Mouse (Mus musculus): ENCODE measurements around the gene Sar1b.
"Not testable (repeated sequence)": the region's sequence is repeated elsewhere in the genome, so short reads cannot be mapped to it uniquely, and the experiment has no call there.

The Sar1b gene

GRCm38 (mm10) chr11:51780773-51781267 lies 17.3 kb downstream of the Sar1b start:
- no peak for DNase-seq

- DNase-seq = no peak
These were observed 19.2 kb downstream of the Sar1b start for GRCm38 (mm10) chr11:51782721-51783120.

GRCm38 (mm10) chr11:51785926-51786325 lies 22.4 kb downstream of the Sar1b start:
- peak; percentile 64 for DNase-seq

GRCm38 (mm10) chr11:51789735-51790134 lies 26.2 kb downstream of the Sar1b start:
- DNase-seq = not testable (repeated sequence)

DNA sequence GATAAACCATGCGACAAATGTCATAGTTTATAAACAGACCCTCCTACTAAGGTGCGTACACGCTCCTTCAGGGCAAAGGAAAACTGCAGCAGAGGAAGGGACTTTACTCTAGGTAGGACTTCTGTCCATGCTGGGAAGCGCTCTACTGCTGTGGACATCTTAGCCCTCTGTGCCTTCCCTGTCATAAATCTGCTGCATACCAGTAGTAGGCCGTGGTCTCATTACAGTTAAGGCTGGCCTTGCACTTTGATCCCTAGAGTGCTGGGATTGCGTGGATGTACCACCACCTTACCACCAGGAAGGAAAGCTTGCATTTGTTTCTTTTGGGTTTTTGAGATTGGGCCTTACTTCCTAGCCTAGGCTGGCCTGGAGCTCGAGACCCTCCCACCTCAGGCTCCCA lies 27.2 kb downstream of the Sar1b start:
- no peak for DNase-seq

DNA sequence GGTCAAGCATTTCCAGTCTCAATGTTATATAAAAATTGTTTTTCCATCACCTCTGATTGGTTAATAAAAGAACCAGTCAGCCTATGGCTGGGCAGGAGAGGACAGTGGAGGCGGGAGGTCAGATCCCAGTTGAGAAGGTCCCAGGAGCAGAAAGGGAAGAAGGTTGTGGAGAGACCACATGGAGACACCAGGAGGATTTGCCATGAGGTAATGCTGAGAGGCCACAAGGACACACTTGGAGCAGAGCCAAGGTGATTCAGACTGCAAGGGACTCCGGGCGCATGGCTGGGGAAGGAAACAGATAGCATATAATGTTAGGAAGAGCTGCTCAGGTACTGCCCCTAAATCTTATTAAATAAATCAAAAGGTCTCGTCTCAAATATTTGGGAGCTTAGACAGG lies 32.8 kb downstream of the Sar1b start:
- no peak for DNase-seq

GRCm38 (mm10) chr11:51800634-51801325 lies 37.3 kb downstream of the Sar1b start:
- DNase-seq = no peak

DNA sequence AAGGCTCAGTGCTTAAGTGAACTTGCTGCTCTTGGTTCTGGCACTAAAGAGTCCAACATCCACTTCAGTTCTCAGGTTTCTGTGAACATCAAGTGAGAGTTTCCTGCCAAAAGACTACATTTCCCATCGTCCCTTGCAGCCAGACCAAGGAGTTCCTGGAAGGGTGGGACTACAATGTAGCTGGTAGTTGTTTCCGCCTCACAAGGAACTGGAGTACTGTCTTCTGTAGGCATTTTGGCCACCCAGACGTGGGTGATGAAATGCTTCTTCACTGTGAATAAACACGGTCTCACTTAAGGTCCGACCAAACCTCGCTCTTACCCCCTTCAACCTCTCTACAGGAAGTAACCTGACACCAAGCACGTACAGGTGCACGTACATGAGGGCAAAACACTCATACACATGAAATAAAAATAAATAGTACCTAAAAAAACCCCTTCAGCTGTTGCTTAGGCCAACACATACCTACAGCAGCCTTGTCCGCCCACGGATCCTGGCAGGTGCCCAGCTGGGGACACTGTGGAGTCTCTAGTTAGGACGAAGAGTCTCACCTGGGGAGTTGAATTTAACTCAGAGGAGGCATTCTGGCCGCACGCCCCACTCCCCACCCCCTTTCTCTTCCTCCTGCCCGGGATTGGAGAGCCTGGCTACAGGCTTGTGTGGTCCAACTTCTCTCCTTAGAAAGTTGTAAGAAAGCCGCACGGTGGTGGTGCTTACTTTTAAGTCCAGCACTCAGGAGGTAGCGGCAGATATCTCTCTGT lies 41.9 kb downstream of the Sar1b start:
- peak; percentile 73 for DNase-seq

DNA sequence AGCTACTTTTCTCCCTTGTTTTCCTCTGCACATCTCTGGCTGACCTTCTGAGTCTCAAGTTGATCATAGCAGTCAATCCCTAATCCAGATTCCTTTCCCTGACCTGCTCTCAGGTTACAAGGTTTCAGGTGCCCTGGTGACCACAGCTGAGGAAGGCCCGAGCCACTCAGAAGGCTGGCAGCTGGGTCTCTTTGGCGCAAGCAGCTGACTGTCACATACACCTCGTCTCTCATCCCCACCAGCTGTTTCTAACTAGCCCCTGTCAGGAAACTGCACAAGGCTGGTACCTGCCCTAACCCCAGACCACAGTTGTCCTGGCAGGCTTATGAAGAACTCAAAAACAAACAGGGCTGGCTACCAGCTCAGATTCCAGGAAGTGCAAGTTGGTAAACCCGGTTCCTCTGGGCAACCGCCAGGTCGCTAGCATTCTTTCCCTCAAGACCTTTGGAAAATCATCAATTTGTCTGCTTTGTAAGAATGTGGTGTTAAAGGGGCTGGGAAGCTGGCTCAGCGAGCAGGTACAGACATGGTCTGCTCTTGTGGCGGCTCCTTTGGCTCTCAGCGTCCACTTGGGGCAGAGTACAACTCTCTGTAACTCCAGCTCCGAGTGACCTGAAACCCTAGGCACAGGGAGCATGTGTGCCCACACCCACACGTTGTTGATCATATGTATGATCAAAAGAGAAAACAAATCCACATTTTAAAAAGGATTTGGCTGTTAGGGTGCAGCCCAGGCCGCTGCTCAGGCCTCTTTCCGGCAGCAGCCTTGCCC lies 43.8 kb downstream of the Sar1b start:
- DNase-seq = peak; percentile 51

- peak; percentile 46 for DNase-seq
These were observed 46.2 kb downstream of the Sar1b start for GRCm38 (mm10) chr11:51809632-51810224.

DNA sequence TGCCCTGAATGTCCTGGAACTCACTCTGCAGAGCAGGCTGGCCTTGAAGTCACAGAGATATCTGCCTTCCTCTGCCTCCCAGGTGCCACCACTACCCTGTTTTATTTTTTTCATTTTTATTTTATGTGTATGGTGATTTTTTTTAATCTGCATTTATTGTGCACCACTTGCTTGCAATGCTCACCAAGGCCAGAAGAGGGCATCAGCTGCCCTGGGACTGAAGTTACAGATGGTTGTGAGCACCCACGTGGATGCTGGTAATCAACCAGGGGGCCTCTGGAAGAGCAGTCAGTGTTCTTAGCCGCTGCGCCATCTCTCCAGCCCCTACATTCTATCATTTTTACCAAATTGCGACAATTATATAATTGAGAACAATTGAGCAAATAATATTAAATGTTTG lies 47.7 kb downstream of the Sar1b start:
- no peak for DNase-seq

DNA sequence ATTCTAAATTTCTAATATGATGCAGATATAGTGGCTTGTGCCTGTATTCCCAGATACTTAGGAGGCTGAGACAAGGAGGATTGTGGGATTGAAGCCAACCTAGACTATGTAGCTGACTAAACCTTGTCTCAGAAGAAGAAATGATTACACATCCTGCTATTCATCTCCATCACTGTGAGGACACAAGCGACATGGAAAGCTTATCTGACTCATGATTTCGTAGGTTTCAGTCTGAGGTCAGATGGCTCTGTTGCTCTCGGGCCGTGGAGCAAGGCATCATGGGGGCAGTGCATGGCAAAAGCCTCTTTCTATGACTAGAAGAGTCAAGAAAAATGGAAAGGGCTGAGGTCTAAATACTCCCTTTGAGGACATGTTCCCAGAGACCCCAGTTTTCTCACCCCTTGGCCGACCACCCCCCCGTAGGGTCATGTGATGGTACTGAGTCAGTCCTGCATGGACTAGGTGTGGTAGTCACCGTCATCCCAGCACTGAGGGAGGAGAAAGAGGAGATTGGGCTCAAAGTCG lies 48.6 kb downstream of the Sar1b start:
- DNase-seq = no peak

DNA sequence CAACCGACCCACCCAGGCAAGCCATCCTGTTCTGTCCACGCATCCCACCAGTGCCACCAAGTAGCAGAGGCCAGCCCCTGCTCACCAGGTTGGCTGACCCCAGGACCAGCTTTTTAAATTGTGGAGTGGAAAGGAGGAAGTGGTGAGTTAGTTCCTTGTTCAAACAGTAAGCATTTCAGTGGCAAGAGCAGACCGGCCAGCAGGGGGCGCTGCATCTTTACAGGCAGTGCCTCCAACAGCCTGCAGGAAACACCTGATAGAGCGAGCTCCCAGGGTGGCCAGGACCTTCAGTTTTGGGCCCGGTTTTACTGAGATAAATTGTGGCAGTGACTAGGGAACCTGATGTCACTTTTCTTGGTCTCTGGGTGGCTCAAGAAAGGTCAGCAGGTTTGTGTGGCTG lies 54.3 kb downstream of the Sar1b start:
- peak; percentile 90 for DNase-seq

- DNase-seq = no peak
These were observed 55.4 kb downstream of the Sar1b start for GRCm38 (mm10) chr11:51818837-51819236.

DNA sequence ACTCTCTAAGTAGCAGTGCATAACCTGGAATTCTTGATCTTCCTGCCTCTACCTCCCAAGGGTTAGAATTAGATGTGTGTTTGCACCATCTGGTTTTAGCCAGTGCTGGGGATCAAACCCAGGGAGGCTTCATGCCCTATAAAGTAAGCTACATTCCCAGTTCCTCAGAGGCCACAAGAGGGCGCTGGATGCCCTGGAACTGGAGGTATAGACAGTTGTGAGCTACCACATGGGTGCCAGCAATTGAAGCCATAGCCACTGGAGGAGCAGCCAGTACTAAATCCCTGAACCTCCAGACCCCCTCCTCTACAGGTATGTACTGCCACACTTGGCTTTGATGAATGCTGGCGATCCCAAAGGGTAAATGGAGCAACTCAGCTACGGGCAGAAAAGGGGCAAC lies 56.5 kb downstream of the Sar1b start:
- DNase-seq = peak; percentile 73

GRCm38 (mm10) chr11:51820861-51821260 lies 57.4 kb downstream of the Sar1b start:
- DNase-seq = peak; percentile 86

DNA sequence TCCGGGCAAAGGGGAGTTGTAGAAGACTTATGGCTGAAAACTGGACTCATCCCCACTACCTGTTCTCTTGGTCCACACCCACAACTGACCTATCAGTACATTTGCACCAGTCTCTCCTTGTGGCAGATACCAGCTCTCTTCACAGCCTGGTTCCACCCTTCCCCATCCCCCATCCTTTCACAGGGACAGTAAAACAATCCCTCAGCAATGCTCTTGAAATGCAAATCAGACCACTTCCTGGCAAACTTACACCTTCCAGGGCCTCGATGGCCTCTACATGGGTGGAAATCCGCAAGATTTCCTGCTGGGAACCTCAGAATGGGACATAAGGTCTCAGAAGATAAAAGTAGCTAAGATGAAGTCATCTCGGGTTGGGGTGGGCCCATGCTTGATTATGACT lies 59.2 kb downstream of the Sar1b start:
- no peak for DNase-seq

DNA sequence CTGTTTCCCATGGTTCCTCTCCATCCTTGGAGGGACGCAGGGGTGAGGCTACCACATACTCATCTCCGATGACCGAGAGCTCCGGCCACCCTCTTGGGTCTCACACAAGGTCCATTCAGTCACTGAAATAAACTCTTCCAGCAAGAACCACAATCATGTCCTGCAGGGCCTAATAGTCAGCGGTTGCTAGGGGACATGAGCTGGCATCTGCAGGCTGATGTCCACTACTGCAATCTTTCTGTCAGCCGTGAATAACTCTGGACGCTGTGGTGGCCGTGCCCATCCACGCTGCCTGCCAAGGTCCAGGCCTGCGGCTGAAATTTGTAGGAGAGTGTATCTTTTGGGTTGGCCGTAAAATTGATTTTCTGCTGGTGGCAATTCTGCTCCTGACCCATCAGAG lies 59.8 kb downstream of the Sar1b start:
- DNase-seq = no peak

DNA sequence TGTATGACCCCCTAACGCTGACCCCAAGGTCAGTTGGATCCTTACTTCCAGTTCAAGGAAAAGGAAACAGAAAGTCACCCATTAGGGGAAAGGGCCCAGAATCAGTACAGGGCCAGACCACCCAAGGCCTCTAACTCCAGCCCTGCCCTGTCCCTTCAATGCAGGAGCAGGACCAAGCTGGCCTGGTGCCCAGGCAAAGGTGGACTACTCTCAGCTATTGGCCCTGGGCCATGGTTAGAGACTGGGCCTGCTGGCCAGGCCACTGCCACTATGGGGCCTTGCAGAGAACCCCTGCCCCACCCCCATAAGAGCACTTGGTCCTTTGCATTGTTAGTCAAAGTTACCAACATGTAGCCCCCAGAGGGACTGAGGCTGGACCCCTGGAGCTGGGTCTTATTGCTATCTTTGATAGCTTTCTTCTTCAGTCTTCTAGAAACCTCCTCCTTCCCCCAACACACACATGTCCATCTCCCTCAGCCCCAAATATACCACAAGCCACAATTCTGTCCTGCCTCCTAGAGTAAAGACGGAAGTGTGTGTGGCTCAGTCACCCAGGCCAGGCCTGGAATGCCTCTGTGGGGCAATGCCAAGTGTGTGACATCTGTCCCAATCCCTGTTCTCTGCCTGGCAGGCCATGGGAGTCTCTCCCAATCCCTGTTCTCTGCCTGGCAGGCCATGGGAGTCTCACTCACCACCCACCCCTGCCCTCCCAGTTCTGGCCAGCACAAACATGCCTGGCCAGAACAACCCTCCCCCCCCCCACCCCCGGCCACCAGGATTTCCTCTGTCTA lies 60.7 kb downstream of the Sar1b start:
- peak; percentile 85 for DNase-seq

- DNase-seq = no peak
These were observed 61.5 kb downstream of the Sar1b start for GRCm38 (mm10) chr11:51824867-51825424.
